Mouse (Mus musculus) CD8-positive naive resting alpha-beta T cell, adult 2 months (primary cell): ENCODE results near the gene Mecom.
"Not testable (repeated sequence)": the region's sequence is repeated elsewhere in the genome, so short reads cannot be mapped to it uniquely, and the experiment has no call there.

ENCODE experiments used
- DNase-seq, 2 experiments: peaks; one replicate each; pipeline ENCODE4 v3.0.0; 2022; ENCODE audit warnings: low read depth in 2 of 2, low spot score in 2 of 2

Gene Mecom

GRCm38 (mm10) chr3:30255828-30256227, 292.0 kb downstream of the Mecom start:
- DNase-seq: no peak

DNA sequence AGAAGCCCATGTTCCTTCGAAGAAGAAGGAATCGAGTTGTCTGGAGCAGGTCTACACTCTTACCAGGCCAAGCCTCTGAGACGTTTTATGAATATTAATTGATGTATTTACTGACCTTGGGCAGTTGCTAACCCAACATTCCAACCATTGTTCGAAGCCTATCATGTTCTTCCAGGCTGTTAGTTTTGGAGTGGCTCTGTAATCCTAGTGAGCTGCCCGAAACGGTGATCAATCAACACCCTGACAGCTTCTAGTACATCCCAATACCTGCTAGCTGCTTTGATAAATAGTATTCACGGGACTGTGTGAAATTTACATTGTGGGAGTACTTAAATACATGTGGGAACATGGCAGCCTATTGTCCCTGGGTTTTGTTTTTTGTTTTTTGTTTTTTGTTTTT, 293.4 kb downstream of the Mecom start:
- DNase-seq: no peak

GRCm38 (mm10) chr3:30253714-30254113, 294.1 kb downstream of the Mecom start:
- DNase-seq: no peak

- DNase-seq: no peak
Measured at GRCm38 (mm10) chr3:30248656-30249384, 299.0 kb downstream of the Mecom start.

GRCm38 (mm10) chr3:30247256-30247655, 300.6 kb downstream of the Mecom start:
- no peak for DNase-seq

DNA sequence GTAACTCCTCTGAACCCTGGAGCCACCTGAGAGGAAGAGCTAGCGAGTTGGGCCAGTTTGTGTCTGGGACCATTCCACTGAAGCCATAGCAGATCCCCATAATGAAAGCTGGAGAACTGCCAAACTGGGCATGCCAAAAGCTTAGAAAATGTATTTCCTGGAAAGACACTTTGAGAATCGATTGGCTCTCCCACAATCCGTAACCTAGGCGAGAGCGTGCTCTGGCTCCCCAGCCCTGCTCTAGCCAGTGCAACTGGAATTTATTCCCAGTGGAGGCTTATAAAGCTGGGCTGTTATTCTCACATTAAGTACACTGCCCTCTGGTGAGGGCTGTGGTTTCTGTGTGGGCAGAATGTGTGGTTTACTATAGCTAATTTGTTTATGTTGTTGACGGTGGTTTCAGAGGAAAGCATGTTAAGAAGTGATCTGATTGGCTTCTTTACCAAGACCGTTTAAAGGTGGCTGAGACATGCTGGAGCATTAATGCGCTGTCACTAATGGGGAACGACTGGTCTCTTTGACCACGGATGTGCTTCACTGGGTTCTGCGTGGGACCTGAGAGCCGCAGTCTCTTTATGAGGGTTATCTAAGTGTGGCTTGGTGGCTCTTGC, 301.3 kb downstream of the Mecom start:
- no peak for DNase-seq

GRCm38 (mm10) chr3:30245950-30246349, 301.9 kb downstream of the Mecom start:
- no peak for DNase-seq

DNA sequence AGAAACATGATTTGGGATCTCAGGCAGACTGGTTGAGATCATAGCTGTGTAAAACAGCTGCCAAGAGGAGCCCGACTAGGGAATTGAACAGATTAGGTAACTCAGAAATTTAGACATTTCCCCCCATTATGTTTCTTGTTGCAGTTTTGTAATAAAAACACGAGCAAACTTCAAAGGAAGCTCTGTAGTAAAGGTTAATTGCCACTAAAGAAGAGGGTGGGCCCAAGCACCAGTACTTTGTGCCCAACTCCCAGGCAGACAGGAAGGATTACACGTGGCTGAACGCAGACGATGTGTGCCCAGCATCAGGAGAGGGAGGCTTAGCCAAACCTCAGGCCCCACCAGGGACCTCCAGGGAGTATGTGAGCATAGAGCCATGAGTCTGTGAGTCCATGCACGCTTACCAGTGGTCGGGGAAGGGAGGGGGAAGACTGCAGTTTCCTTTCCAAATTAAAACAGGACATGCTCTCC, 303.4 kb downstream of the Mecom start:
- DNase-seq: no peak

- DNase-seq: no peak
Measured at GRCm38 (mm10) chr3:30243776-30244275, 304.0 kb downstream of the Mecom start.

GRCm38 (mm10) chr3:30239416-30239815, 308.4 kb downstream of the Mecom start:
- DNase-seq: no peak

- DNase-seq: no peak
Measured at GRCm38 (mm10) chr3:30237493-30237892, 310.3 kb downstream of the Mecom start.

GRCm38 (mm10) chr3:30234018-30234417, 313.8 kb downstream of the Mecom start:
- no peak for DNase-seq

- no peak for DNase-seq
Measured at GRCm38 (mm10) chr3:30227964-30228670, 319.7 kb downstream of the Mecom start.

DNA sequence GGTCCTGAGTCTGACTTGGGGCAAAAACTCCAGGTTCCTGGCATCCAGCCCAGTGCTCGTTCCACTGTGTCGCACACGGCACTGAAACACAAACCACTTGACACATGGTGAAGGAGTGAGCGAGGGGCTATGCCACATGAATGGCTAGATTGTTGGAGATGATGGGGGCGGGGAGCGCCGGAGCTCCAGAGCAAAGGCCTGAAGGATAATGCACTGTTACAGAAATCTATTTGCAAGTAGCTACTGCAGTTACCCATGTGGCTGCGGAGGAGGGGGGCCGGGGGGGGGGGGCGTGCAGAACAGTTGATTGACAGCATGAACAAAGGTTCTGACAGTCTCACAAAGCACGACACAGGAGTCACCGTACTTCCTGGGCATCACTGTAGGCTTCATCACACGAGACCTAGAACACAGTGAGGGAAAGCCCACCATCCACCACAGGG, 320.9 kb downstream of the Mecom start:
- DNase-seq: no peak

DNA sequence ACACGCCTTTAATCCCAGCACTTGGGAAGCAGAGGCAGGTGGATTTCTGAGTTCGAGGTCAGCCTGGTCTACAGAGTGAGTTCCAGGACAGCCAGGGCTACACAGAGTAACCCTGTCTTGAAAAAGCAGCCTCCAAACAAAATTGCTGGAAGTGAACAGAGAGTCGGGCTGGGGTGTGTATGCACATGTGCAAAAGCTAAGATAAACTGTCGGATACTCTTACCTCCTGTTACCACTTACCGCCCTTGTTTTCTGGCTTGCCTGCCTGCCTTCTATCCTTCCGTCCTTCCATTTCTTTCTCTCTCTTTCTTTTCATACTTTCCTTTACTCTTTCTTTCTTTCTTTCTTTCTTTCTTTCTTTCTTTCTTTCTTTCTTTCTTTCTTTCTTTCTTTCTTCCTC, 322.6 kb downstream of the Mecom start:
- not testable (repeated sequence) for DNase-seq

- DNase-seq: no peak
Measured at GRCm38 (mm10) chr3:30220701-30221412, 327.0 kb downstream of the Mecom start.

- no peak for DNase-seq
Measured at GRCm38 (mm10) chr3:30219891-30220290, 327.9 kb downstream of the Mecom start.

DNA sequence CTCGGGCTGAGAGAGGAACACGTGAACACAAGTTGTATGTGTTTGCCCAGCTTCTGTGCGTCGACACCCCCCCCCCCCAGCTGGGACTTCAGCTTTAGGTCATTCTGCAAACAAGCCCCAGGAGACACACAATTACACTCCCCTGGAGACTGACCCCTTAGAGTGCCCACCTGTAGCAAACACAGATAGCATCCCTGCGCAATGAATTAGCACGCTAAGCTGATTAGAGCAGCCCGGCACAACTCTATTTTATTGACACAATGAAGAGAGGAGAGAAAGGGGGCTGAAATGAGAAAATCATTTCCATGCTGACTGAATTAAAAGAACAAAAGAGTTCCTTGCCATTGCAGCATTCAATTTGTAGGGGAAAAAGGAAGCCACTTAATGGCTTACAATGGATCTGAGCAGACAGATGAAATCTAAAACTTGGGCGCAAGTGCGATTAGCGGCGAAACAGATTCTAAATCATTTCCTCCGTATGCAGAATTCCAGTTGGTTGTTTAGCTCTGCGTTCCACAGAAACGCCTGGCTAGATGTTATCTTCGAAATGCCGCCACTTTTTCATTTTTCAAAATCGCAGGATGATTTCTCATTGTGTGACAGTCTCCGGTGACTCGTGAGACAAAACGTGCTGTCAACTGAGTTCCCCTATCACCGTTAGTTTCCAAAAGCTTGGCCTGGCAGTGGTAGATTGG, 328.5 kb downstream of the Mecom start:
- no peak for DNase-seq

GRCm38 (mm10) chr3:30214607-30215006, 333.2 kb downstream of the Mecom start:
- no peak for DNase-seq

GRCm38 (mm10) chr3:30213540-30214170, 334.2 kb downstream of the Mecom start:
- DNase-seq: no peak
